Mouse (Mus musculus): ENCODE data around the gene Nars2. TPM values are rescaled to one million over a fixed set of nuclear protein-coding genes. Genes with fewer than 3 reads are reported as not detected.

Nars2 gene
- polyA plus RNA-seq, 1 experiment from 2014 or later = 20.6 TPM

- Histone ChIP-seq H3K9ac (ENCODE audit: low read length) (no peak overlapping the region), H3K4me2 (no peak overlapping the region), H3K4me1 (ENCODE audit: control insufficient read depth, insufficient read depth, low read length) (peaks cover 3% of the 10 kb centered on the region), H3K27ac (ENCODE audit: low read depth, low read length) (no peak overlapping the region), H3K9me3 (ENCODE audit: control insufficient read depth, low read length) (no peaks in the 10 kb centered on the region), H3K36me3 (ENCODE audit: control insufficient read depth, insufficient read depth, low read length) (no peaks in the 10 kb centered on the region), H3K27me3 (ENCODE audit: control insufficient read depth, insufficient read depth, low read length) (no peaks in the 10 kb centered on the region), H3K4me3 (ENCODE audit: low read depth, low read length) (no peak overlapping the region)
- WGBS = 46% methylated on average over 4 of the region's 4 CpGs
- no peak for DNase-seq (ENCODE audit: low spot score, missing footprints)
- ATAC-seq (ENCODE audit: low FRiP score) = no peak
Measured at GRCm38 (mm10) chr7:97078685-97079084, 127.4 kb downstream of the Nars2 start.

- DNase-seq (ENCODE audit: low spot score, missing footprints) (peak; percentile 91), ATAC-seq (ENCODE audit: low FRiP score) (no peak)
- WGBS = 19% methylated on average over 6 of the region's 6 CpGs
Measured at GRCm38 (mm10) chr7:97079145-97079544, 127.8 kb downstream of the Nars2 start.

GRCm38 (mm10) chr7:97079651-97080365 lies 128.5 kb downstream of the Nars2 start:
- H3K9me3 ChIP-seq (ENCODE audit: control insufficient read depth, low read length) = no peaks in the 10 kb centered on the region
- no peak for ATAC-seq (ENCODE audit: low FRiP score)
- no peak overlapping the region for H3K27ac ChIP-seq (ENCODE audit: low read depth, low read length)
- no peak for DNase-seq (ENCODE audit: low spot score, missing footprints)
- no peaks in the 10 kb centered on the region for H3K27me3 ChIP-seq (ENCODE audit: control insufficient read depth, insufficient read depth, low read length)
- H3K4me3 ChIP-seq (ENCODE audit: low read depth, low read length) = no peak overlapping the region
- H3K9ac ChIP-seq (ENCODE audit: low read length) = no peak overlapping the region
- no peaks in the 10 kb centered on the region for H3K36me3 ChIP-seq (ENCODE audit: control insufficient read depth, insufficient read depth, low read length)
- peaks cover 3% of the 10 kb centered on the region for H3K4me1 ChIP-seq (ENCODE audit: control insufficient read depth, insufficient read depth, low read length)
- WGBS = 76% methylated on average over 4 of the region's 4 CpGs
- no peak overlapping the region for H3K4me2 ChIP-seq

More at GRCm38 (mm10) chr7:97079145-97079544, 127.8 kb downstream of the Nars2 start:
- H3K9me3 ChIP-seq (ENCODE audit: control insufficient read depth, low read length) = no peaks in the 10 kb centered on the region
- H3K4me3 ChIP-seq (ENCODE audit: low read depth, low read length) = no peak overlapping the region
- no peaks in the 10 kb centered on the region for H3K27me3 ChIP-seq (ENCODE audit: control insufficient read depth, insufficient read depth, low read length)
- no peak overlapping the region for H3K27ac ChIP-seq (ENCODE audit: low read depth, low read length)
- no peak overlapping the region for H3K4me2 ChIP-seq
- no peak overlapping the region for H3K9ac ChIP-seq (ENCODE audit: low read length)
- H3K36me3 ChIP-seq (ENCODE audit: control insufficient read depth, insufficient read depth, low read length) = no peaks in the 10 kb centered on the region
- H3K4me1 ChIP-seq (ENCODE audit: control insufficient read depth, insufficient read depth, low read length) = peaks cover 3% of the 10 kb centered on the region

DNA sequence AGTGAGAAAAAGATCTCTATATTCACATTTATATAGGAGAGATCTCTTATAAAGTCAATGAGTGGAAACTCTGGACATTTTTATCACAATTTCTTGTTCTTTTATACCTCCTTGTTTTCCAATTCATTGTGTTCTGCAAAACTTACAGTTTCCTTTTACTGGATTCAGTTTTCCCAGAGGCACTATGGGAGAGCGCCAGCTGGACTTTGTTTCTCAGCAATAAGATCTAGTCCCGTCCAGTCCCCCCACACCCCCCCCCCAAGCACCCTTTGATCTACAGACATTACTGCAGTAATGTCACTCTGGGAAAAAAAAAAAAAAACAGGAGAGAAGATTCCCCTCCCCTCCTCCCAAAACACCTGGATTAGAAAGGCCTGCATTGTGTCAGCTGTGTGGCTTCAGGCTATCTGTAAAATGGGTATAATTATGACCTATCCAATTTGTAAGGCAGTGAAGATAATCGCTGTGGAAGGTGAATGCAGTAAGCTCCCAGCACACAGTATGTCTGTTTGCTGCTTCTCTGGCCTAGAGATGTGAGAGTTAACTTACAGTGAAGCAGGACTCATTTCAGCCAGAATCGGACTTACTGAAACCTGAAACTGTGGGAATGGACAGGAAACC lies 129.4 kb downstream of the Nars2 start:
- ATAC-seq (ENCODE audit: low FRiP score) = no peak
- H3K4me1 ChIP-seq (ENCODE audit: control insufficient read depth, insufficient read depth, low read length) = peaks cover 3% of the 10 kb centered on the region
- WGBS = 45% methylated on average over 4 of the region's 4 CpGs

GRCm38 (mm10) chr7:97081242-97081958 lies 130.1 kb downstream of the Nars2 start, which contains the start of gene Gab2:
TSS of gene Gab2 (plus strand) at chr7:97081586.
- Histone ChIP-seq H3K4me2 (peak within 1 kb of the TSS; percentile 84), H3K9me3 (ENCODE audit: control insufficient read depth, low read length) (no peaks in the 10 kb centered on the region), H3K4me1 (ENCODE audit: control insufficient read depth, insufficient read depth, low read length) (peaks cover 3% of the 10 kb centered on the region), H3K27me3 (ENCODE audit: control insufficient read depth, insufficient read depth, low read length) (no peaks in the 10 kb centered on the region), H3K9ac (ENCODE audit: low read length) (peak within 1 kb of the TSS; percentile 95), H3K36me3 (ENCODE audit: control insufficient read depth, insufficient read depth, low read length) (no peaks in the 10 kb centered on the region), H3K27ac (ENCODE audit: low read depth, low read length) (peak within 1 kb of the TSS; percentile 77), H3K4me3 (ENCODE audit: low read depth, low read length) (peak within 1 kb of the TSS; percentile 94)
- under 1% methylated on average over 52 of the region's 83 CpGs for WGBS
- DNase-seq (ENCODE audit: low spot score, missing footprints) (peak; percentile 97), ATAC-seq (ENCODE audit: low FRiP score) (peak; percentile 91)

More for the DNA sequence above, 129.4 kb downstream of the Nars2 start:
- DNase-seq (ENCODE audit: low spot score, missing footprints) = no peak
- no peaks in the 10 kb centered on the region for H3K9me3 ChIP-seq (ENCODE audit: control insufficient read depth, low read length)
- H3K9ac ChIP-seq (ENCODE audit: low read length) = peak overlapping the region; percentile 95
- H3K4me2 ChIP-seq = peak overlapping the region; percentile 84
- no peaks in the 10 kb centered on the region for H3K36me3 ChIP-seq (ENCODE audit: control insufficient read depth, insufficient read depth, low read length)
- H3K27ac ChIP-seq (ENCODE audit: low read depth, low read length) = peak overlapping the region; percentile 77; the same call in 1 of the 2 replicates
- H3K4me3 ChIP-seq (ENCODE audit: low read depth, low read length) = peak overlapping the region; percentile 94
- no peaks in the 10 kb centered on the region for H3K27me3 ChIP-seq (ENCODE audit: control insufficient read depth, insufficient read depth, low read length)

DNA sequence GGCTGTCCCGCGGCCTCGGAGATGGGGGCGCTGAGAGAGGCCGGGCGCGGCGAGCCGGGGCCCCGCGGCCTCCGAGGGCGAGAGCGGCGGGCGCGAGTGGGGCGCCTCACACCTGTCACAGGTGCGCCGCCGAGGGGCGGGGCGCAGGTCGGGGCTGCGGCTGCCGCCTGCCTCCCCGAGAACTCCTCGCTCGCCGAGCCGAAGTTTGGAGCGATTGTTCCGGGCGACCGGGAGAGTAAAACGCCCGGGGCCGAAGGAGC lies 130.6 kb downstream of the Nars2 start:
- peaks cover 3% of the 10 kb centered on the region for H3K4me1 ChIP-seq (ENCODE audit: control insufficient read depth, insufficient read depth, low read length)
- H3K27ac ChIP-seq (ENCODE audit: low read depth, low read length) = peak overlapping the region; percentile 77
- H3K27me3 ChIP-seq (ENCODE audit: control insufficient read depth, insufficient read depth, low read length) = no peaks in the 10 kb centered on the region
- no peak for ATAC-seq (ENCODE audit: low FRiP score)
- H3K9ac ChIP-seq (ENCODE audit: low read length) = peak overlapping the region; percentile 95
- DNase-seq (ENCODE audit: low spot score, missing footprints) = no peak
- H3K9me3 ChIP-seq (ENCODE audit: control insufficient read depth, low read length) = no peaks in the 10 kb centered on the region
- WGBS = 0% methylated on average over 30 of the region's 38 CpGs
- H3K4me2 ChIP-seq = peak overlapping the region; percentile 84
- H3K36me3 ChIP-seq (ENCODE audit: control insufficient read depth, insufficient read depth, low read length) = no peaks in the 10 kb centered on the region
- peak overlapping the region; percentile 94 for H3K4me3 ChIP-seq (ENCODE audit: low read depth, low read length)

DNA sequence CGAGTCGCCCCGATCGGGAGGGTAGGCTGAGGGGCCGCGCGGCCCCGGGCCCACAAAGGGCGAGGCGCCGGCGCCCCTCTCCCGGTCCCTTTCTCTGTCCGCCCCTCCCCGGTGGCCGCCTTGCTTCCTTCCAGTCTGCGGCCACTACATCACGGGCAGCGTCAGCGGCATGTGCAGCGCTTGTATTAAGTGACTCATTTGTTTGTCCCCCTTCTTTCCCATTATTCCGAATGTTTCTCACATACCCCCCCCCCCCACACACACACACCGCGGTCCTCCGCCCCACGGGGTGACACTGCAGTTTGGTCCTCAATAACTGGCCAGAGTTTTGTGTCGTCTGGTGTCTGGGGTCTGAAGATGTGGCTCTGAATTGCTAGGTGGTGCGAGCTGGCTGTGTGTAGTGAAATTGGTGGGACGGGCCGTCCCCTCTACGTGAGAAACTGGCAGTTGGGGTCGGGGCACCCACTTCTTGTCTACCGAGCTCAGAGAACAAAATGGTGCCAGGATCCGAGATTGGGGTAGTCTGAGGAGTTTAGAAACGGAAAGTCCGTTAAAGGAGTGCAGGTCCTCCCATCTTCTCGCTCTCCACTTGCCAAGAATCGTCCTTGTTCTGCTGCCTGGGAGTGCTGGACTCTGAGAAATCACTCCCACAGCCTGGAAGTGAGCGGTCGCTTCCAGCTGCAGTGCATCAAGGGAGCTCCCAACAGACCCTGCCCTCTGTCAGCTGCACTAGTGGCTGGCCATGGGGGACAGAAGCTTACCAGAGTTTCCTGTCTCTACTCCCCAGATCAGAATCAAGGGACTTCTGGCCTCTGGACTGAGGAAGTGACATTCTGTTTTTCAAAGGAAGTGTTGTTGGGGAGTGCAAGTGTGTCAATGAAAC lies 131.2 kb downstream of the Nars2 start:
- ATAC-seq (ENCODE audit: low FRiP score) (peak; percentile 45), DNase-seq (ENCODE audit: low spot score, missing footprints) (peak; percentile 95)
- H3K9ac ChIP-seq (ENCODE audit: low read length) = peak overlapping the region; percentile 95
- peaks cover 3% of the 10 kb centered on the region for H3K4me1 ChIP-seq (ENCODE audit: control insufficient read depth, insufficient read depth, low read length)
- peak overlapping the region; percentile 94 for H3K4me3 ChIP-seq (ENCODE audit: low read depth, low read length)
- peak overlapping the region; percentile 77 for H3K27ac ChIP-seq (ENCODE audit: low read depth, low read length)
- no peaks in the 10 kb centered on the region for H3K9me3 ChIP-seq (ENCODE audit: control insufficient read depth, low read length)
- under 1% methylated on average over 27 of the region's 40 CpGs for WGBS
- H3K4me2 ChIP-seq = peak overlapping the region; percentile 84
- H3K27me3 ChIP-seq (ENCODE audit: control insufficient read depth, insufficient read depth, low read length) = no peaks in the 10 kb centered on the region
- H3K36me3 ChIP-seq (ENCODE audit: control insufficient read depth, insufficient read depth, low read length) = no peaks in the 10 kb centered on the region

- Histone ChIP-seq H3K36me3 (ENCODE audit: control insufficient read depth, insufficient read depth, low read length) (no peaks in the 10 kb centered on the region), H3K27me3 (ENCODE audit: control insufficient read depth, insufficient read depth, low read length) (no peaks in the 10 kb centered on the region), H3K4me1 (ENCODE audit: control insufficient read depth, insufficient read depth, low read length) (peaks cover 3% of the 10 kb centered on the region), H3K4me3 (ENCODE audit: low read depth, low read length) (no peak overlapping the region), H3K9me3 (ENCODE audit: control insufficient read depth, low read length) (no peaks in the 10 kb centered on the region), H3K4me2 (no peak overlapping the region), H3K27ac (ENCODE audit: low read depth, low read length) (no peak overlapping the region), H3K9ac (ENCODE audit: low read length) (no peak overlapping the region)
- WGBS = 83% methylated on average over 9 of the region's 9 CpGs
- no peak for DNase-seq (ENCODE audit: low spot score, missing footprints)
- ATAC-seq (ENCODE audit: low FRiP score) = no peak
Measured at GRCm38 (mm10) chr7:97083579-97083978, 132.3 kb downstream of the Nars2 start.

All from midbrain, embryonic 11.5 days (tissue).